ENCODE assay signal across 9 mouse cellular contexts in genomic region chr1:53272646-53273045, GRCm38 (mm10). TPM values are rescaled to one million over a fixed set of nuclear protein-coding genes. Genes with fewer than 3 reads are reported as not detected.
DNase-seq lines count a peak whose midpoint lies in the region; ATAC-seq and TF ChIP-seq lines count a peak whose summit lies in the region.
"Had no signal": no experiment of that assay in that cellular context is flagged by ENCODE, and none has a peak within 500 bp of the region (broad histone marks: within the 10 kb centered on the region; RNA-seq: fewer than 3 reads in every experiment).

No protein-coding gene starts in this region.

- no peak for ATAC-seq in kidney, embryonic 15.5 days (replicated peaks; ENCODE audit: low FRiP score)
- no peak for ATAC-seq in inflammation-experienced regulatory T-cells, adult 6 months

- H3K9me3 ChIP-seq in kidney, embryonic 15.5 days (replicated peaks) = no peaks in the 10 kb centered on the region
- H3K9me3 ChIP-seq in CH12.LX (replicated peaks; ENCODE audit: low read length) = no peaks in the 10 kb centered on the region

- H3K27ac ChIP-seq in kidney, adult 2 months (ENCODE audit: insufficient read depth, low read depth, low read length) = no peak overlapping the region
- H3K27ac ChIP-seq in kidney, embryonic 15.5 days = no peak overlapping the region
- H3K27ac ChIP-seq in CH12.LX (ENCODE audit: insufficient read depth, low read depth) = no peak overlapping the region

- no peak overlapping the region for H3K9ac ChIP-seq in kidney, embryonic 15.5 days
- no peak overlapping the region for H3K9ac ChIP-seq in CH12.LX (ENCODE audit: insufficient read depth, low read depth)

- no peak overlapping the region for H3K4me3 ChIP-seq in kidney, adult 2 months (ENCODE audit: insufficient read depth, low read depth, low read length)
- H3K4me3 ChIP-seq in kidney, embryonic 15.5 days (replicated peaks) = no peak overlapping the region
- no peak overlapping the region for H3K4me3 ChIP-seq in CH12.LX (replicated peaks in 1 of 3; ENCODE audit: low read depth in 2 of 3, low read length in 2 of 3, poor library complexity in 1 of 3)

- peak; percentile 23 for DNase-seq in kidney, adult 2 months
- DNase-seq in CH12.LX (ENCODE audit: extremely low read depth) = peak; percentile 16
- DNase-seq in cerebellum, adult 11 months = peak; percentile 38
- peak; percentile 16 for DNase-seq in gastrocnemius, postnatal 14 days
- DNase-seq in left cerebral cortex, postnatal 10 days (ENCODE audit: extremely low spot score in 1 of 2, low spot score in 2 of 2) = peak; percentile 23 to 33
- DNase-seq in thymus, postnatal 14 days = peak; percentile 8

- no peaks in the 10 kb centered on the region for H3K36me3 ChIP-seq in kidney, adult 2 months (ENCODE audit: control insufficient read depth, insufficient read depth, low read length)
- H3K36me3 ChIP-seq in kidney, embryonic 15.5 days = peaks cover under 1% of the 10 kb centered on the region; the same call in 1 of the 2 replicates
- peaks cover 9 to 47% of the 10 kb centered on the region in 2 experiments for H3K36me3 ChIP-seq in CH12.LX (replicated peaks in 1 of 2; ENCODE audit: control insufficient read depth in 1 of 2, insufficient read depth in 1 of 2, low read length in 1 of 2)

- peak; percentile 33 for TF ChIP-seq CTCF in kidney, adult 2 months (conservative IDR thresholded peaks at IDR 0.05; ENCODE audit: insufficient read depth, insufficient read length, low read depth, low read length)
- peak in 1 of 2 experiments; percentile 59; a peak in 3 of 4 replicates for TF ChIP-seq CTCF in CH12.LX (conservative IDR thresholded peaks at IDR 0.05 in 1 of 2, IDR thresholded peaks at IDR 0.05 in 1 of 2; ENCODE audit: low read depth in 2 of 2, low read length in 2 of 2)

- H3K4me1 ChIP-seq in kidney, adult 2 months (ENCODE audit: control insufficient read depth, insufficient read depth, low read length) = peaks cover 4% of the 10 kb centered on the region; the same call in 1 of the 2 replicates
- H3K4me1 ChIP-seq in kidney, embryonic 15.5 days = no peaks in the 10 kb centered on the region
- no peaks in the 10 kb centered on the region for H3K4me1 ChIP-seq in CH12.LX (ENCODE audit: control insufficient read depth in 1 of 2, insufficient read depth in 2 of 2)

- no peaks in the 10 kb centered on the region for H3K27me3 ChIP-seq in kidney, adult 2 months (replicated peaks; ENCODE audit: control insufficient read depth, insufficient read depth, low read length)
- H3K27me3 ChIP-seq in kidney, embryonic 15.5 days = no peaks in the 10 kb centered on the region
- H3K27me3 ChIP-seq in CH12.LX (replicated peaks) = no peaks in the 10 kb centered on the region

- in situ Hi-C loops in CH12.LX (cut with MboI; ENCODE audit: low pct_ligation_motif_present, low pct_unique_long_range_greater_than_20kb, low sequenced_read_pairs) = no loop called here

- dilution Hi-C loops in CH12.LX (cut with MboI; ENCODE audit: extremely low pct_ligation_motif_present, extremely low pct_unique_long_range_greater_than_20kb, low sequenced_read_pairs) = no loop called here

- no peak for TF ChIP-seq EP300 in CH12.LX (IDR thresholded peaks at IDR 0.05; ENCODE audit: low read length)

- no peaks in the 10 kb centered on the region for H3K79me2 ChIP-seq in CH12.LX (replicated peaks; ENCODE audit: control insufficient read depth, extremely low read depth, insufficient read depth, poor library complexity, severe bottlenecking)

- TF ChIP-seq RAD21 in CH12.LX (IDR thresholded peaks at IDR 0.05; ENCODE audit: low read depth, low read length) = peak; percentile 63

- intact Hi-C loops in gastrocnemius, postnatal 14 days (cut with DNase I; ENCODE audit: low total_unique reads) = loop anchor here (2.0 kb wide), 1 partner anchor 220 kb away; no protein-coding TSS in a partner anchor
- intact Hi-C loops in left cerebral cortex, postnatal 10 days (cut with DNase I) = loop anchor here (2.0 kb wide), 1 partner anchor 220 kb away; no protein-coding TSS in a partner anchor

- H3K4me2 ChIP-seq in kidney, embryonic 15.5 days = no peak overlapping the region
- no peak overlapping the region for H3K4me2 ChIP-seq in CH12.LX (ENCODE audit: insufficient read depth, low read depth, poor library complexity, severe bottlenecking)

- no peak for TF ChIP-seq POLR2A in kidney, adult 2 months (IDR thresholded peaks at IDR 0.05; ENCODE audit: low read depth, low read length)
- TF ChIP-seq POLR2A in CH12.LX (IDR thresholded peaks at IDR 0.05; ENCODE audit: low read depth, low read length) = no peak

TF ChIP-seq in CH12.LX, 34 proteins besides CTCF, POLR2A, EP300 and RAD21:
- TF ChIP-seq SMC3 (IDR thresholded peaks at IDR 0.05; ENCODE audit: low read depth, low read length) (peak; percentile 58), MAFK (IDR thresholded peaks at IDR 0.05; ENCODE audit: insufficient replicate concordance, low read length) (no peak)

RNA-seq across cellular contexts. Expression of gene Pms1, which starts 24.2 kb away (rescaled TPM):
- polyA plus RNA-seq in kidney, adult 2 months (2012; rRNA removed) = 1.3 and 1.9 TPM in 2 replicates
- 18.6 and 19.1 TPM in 2 replicates for polyA plus RNA-seq in kidney, embryonic 15.5 days (2015; fragmentation: Nextera tagmentation; extraction: Ambion mirVana)
- total RNA-seq in CH12.LX (2012; rRNA removed) (16.8 and 19.5 TPM in 2 replicates), CH12.LX (2014; rRNA removed) (23.2 and 25.3 TPM in 2 replicates)
- 16.1 and 16.7 TPM in 2 replicates for polyA plus RNA-seq in CH12.LX (2012; ENCODE audit: insufficient read length, low read depth)
- 1 to 10 TPM; 4.0 to 5.2 TPM for total RNA-seq in gastrocnemius, postnatal 14 days (2021)
- 10 to 100 TPM; 10.4 to 12.0 TPM for total RNA-seq in left cerebral cortex, postnatal 10 days (2021)
- 10 to 100 TPM; 33.1 to 40.4 (median 35.1) TPM for polyA plus RNA-seq in inflammation-experienced regulatory T-cells, adult 6 months (2017; shearing (Covaris generic))

RNA-seq across cellular contexts. Expression of gene Ormdl1, which starts 24.2 kb away (rescaled TPM):
- polyA plus RNA-seq in kidney, adult 2 months (2012; rRNA removed) = 7.5 and 9.8 TPM in 2 replicates
- 42.7 and 42.9 TPM in 2 replicates for polyA plus RNA-seq in kidney, embryonic 15.5 days (2015; fragmentation: Nextera tagmentation; extraction: Ambion mirVana)
- total RNA-seq in CH12.LX (2012; rRNA removed) (21.6 and 24.8 TPM in 2 replicates), CH12.LX (2014; rRNA removed) (62.2 and 69.0 TPM in 2 replicates)
- polyA plus RNA-seq in CH12.LX (2012; ENCODE audit: insufficient read length, low read depth) = 23.2 and 24.3 TPM in 2 replicates
- total RNA-seq in gastrocnemius, postnatal 14 days (2021) = 1 to 10 TPM; 3.7 to 4.9 TPM
- total RNA-seq in left cerebral cortex, postnatal 10 days (2021) = 1 to 10 TPM; 5.9 to 6.7 TPM
- polyA plus RNA-seq in inflammation-experienced regulatory T-cells, adult 6 months (2017; shearing (Covaris generic)) = 10 to 100 TPM; 70.6 to 97.1 (median 79.4) TPM

RNA-seq across cellular contexts. Expression of gene Gm28778, which starts 24.3 kb away (rescaled TPM):
- polyA plus RNA-seq in kidney, adult 2 months (2012; rRNA removed) = 14.9 and 22.1 TPM in 2 replicates
- not detected in 2 replicates for polyA plus RNA-seq in kidney, embryonic 15.5 days (2015; fragmentation: Nextera tagmentation; extraction: Ambion mirVana)
- total RNA-seq in CH12.LX (2012; rRNA removed) (not detected in 2 replicates), CH12.LX (2014; rRNA removed) (not detected in 2 replicates)
- polyA plus RNA-seq in CH12.LX (2012; ENCODE audit: insufficient read length, low read depth) = 1.5 TPM in 1 of 2 replicates, not detected in the other
- not detected for total RNA-seq in gastrocnemius, postnatal 14 days (2021)
- total RNA-seq in left cerebral cortex, postnatal 10 days (2021) = not detected
- polyA plus RNA-seq in inflammation-experienced regulatory T-cells, adult 6 months (2017; shearing (Covaris generic)) = 10 to 100 TPM in 1 of 3 experiments, 1 to 10 TPM in 1, not detected in 1; 1.7 to 10.5 TPM
- polyA plus RNA-seq: heart, embryonic 16.5 days had no signal

RNA-seq across cellular contexts. Expression of gene Osgepl1, which starts 40.8 kb away (rescaled TPM):
- 7.9 and 10.2 TPM in 2 replicates for polyA plus RNA-seq in kidney, adult 2 months (2012; rRNA removed)
- polyA plus RNA-seq in kidney, embryonic 15.5 days (2015; fragmentation: Nextera tagmentation; extraction: Ambion mirVana) = 19.3 and 23.2 TPM in 2 replicates
- total RNA-seq in CH12.LX (2012; rRNA removed) = 11.3 and 15.5 TPM in 2 replicates
- total RNA-seq in CH12.LX (2014; rRNA removed) = 33.2 and 35.3 TPM in 2 replicates
- polyA plus RNA-seq in CH12.LX (2012; ENCODE audit: insufficient read length, low read depth) = 13.1 and 15.1 TPM in 2 replicates
- 10 to 100 TPM; 17.9 to 18.5 TPM for total RNA-seq in gastrocnemius, postnatal 14 days (2021)
- total RNA-seq in left cerebral cortex, postnatal 10 days (2021) = 10 to 100 TPM; 16.1 to 19.7 TPM
- 10 to 100 TPM; 18.6 to 23.2 (median 21.5) TPM for polyA plus RNA-seq in inflammation-experienced regulatory T-cells, adult 6 months (2017; shearing (Covaris generic))
